Mouse (Mus musculus) olfactory bulb, adult 2 months (tissue): ENCODE measurements around the gene Sgms1. TPM values are rescaled to one million over a fixed set of nuclear protein-coding genes. Genes with fewer than 3 reads are reported as not detected.

Experiments
- H3K27ac ChIP-seq: fragments of 200-500 bp; 2 replicates; pipeline ENCODE4 v1.5.1; 2012; ENCODE audit warnings: low read depth, low read length; ENCODE audit not compliant: insufficient read depth
- H3K4me1 ChIP-seq: fragments of 200-500 bp; 2 replicates; pipeline ENCODE4 v1.6.1; 2012; ENCODE audit warnings: low read length; ENCODE audit not compliant: control insufficient read depth, insufficient read depth
- H3K4me3 ChIP-seq: fragments of 200-500 bp; 2 replicates; pipeline ENCODE4 v1.5.1; 2012; ENCODE audit warnings: mild to moderate bottlenecking, low read depth, low read length, moderate library complexity; ENCODE audit not compliant: insufficient read depth
- CTCF ChIP-seq: fragments of 200-500 bp; IDR thresholded peaks from 2 replicates; pipeline ENCODE4 v1.5.1; 2012; ENCODE audit warnings: low read depth, mild to moderate bottlenecking, low read length, moderate library complexity; ENCODE audit not compliant: insufficient read depth
- POLR2A ChIP-seq: fragments of 200-500 bp; IDR thresholded peaks from 2 replicates; pipeline ENCODE4 v1.6.1; 2012; ENCODE audit warnings: mild to moderate bottlenecking, low read depth, low read length, moderate library complexity; ENCODE audit not compliant: insufficient read depth
- WGBS: fragments of 180-500 bp; shearing (Covaris S2); methylation state at CpG from one replicate; pipeline ENCODE4 v1.1.7; 2018; 5-methylcytosine and 5-hydroxymethylcytosine counted together
- polyA plus RNA-seq: library from polyadenylated mRNA; stranded (reverse); fragments of >200 nt; gene quantifications from 2 replicates; pipeline ENCODE4 v1.2.4, GENCODE M21; 2012; ENCODE audit warnings: low replicate concordance; ENCODE audit not compliant: missing spikeins, insufficient read depth, insufficient read length

Sgms1 gene
- polyA plus RNA-seq, 1 experiment, result not detected

GRCm38 (mm10) chr19:32386556-32387402 is 2.7 kb downstream of the Sgms1 start:
- H3K4me3 ChIP-seq, result peak overlapping the region; percentile 78
- TF ChIP-seq CTCF, result no peak
- no peak for TF ChIP-seq POLR2A
- peaks cover 16% of the 10 kb centered on the region for H3K4me1 ChIP-seq
- 35% methylated on average over 19 of the region's 19 CpGs for WGBS
- no peak overlapping the region for H3K27ac ChIP-seq

- H3K4me1 ChIP-seq, result peaks cover 16% of the 10 kb centered on the region
- no peak overlapping the region for H3K4me3 ChIP-seq
- 96% methylated on average over 8 of the region's 8 CpGs for WGBS
- no peak overlapping the region for H3K27ac ChIP-seq
- TF ChIP-seq POLR2A (no peak), CTCF (no peak)
Measured at GRCm38 (mm10) chr19:32383738-32384137, 5.8 kb downstream of the Sgms1 start.

- H3K27ac ChIP-seq, result no peak overlapping the region
- no peak overlapping the region for H3K4me3 ChIP-seq
- H3K4me1 ChIP-seq, result peaks cover 15% of the 10 kb centered on the region
- WGBS, result 71% methylated on average over 3 of the region's 3 CpGs
- TF ChIP-seq CTCF (no peak), POLR2A (no peak)
Measured at GRCm38 (mm10) chr19:32381511-32381961, 8.0 kb downstream of the Sgms1 start.

GRCm38 (mm10) chr19:32380748-32381147 is 8.8 kb downstream of the Sgms1 start:
- no peak for TF ChIP-seq POLR2A
- TF ChIP-seq CTCF, result no peak
- Histone ChIP-seq H3K27ac (no peak overlapping the region), H3K4me3 (no peak overlapping the region), H3K4me1 (peaks cover 13% of the 10 kb centered on the region)
- 97% methylated on average over 11 of the region's 11 CpGs for WGBS

GRCm38 (mm10) chr19:32379239-32379920 is 10.1 kb downstream of the Sgms1 start:
- Histone ChIP-seq H3K27ac (no peak overlapping the region), H3K4me3 (no peak overlapping the region), H3K4me1 (peaks cover 13% of the 10 kb centered on the region)
- no peak for TF ChIP-seq CTCF
- no peak for TF ChIP-seq POLR2A
- 83% methylated on average over 6 of the region's 6 CpGs for WGBS

GRCm38 (mm10) chr19:32378581-32378980 is 10.9 kb downstream of the Sgms1 start:
- Histone ChIP-seq H3K4me1 (peaks cover 13% of the 10 kb centered on the region), H3K4me3 (no peak overlapping the region), H3K27ac (no peak overlapping the region)
- no peak for TF ChIP-seq POLR2A
- TF ChIP-seq CTCF, result no peak
- WGBS, result 86% methylated on average over 3 of the region's 3 CpGs

- TF ChIP-seq CTCF, result no peak
- TF ChIP-seq POLR2A, result no peak
- 59% methylated on average over 7 of the region's 7 CpGs for WGBS
- H3K4me1 ChIP-seq, result peaks cover 13% of the 10 kb centered on the region
- H3K4me3 ChIP-seq, result no peak overlapping the region
- H3K27ac ChIP-seq, result no peak overlapping the region
Measured at GRCm38 (mm10) chr19:32377701-32378325, 11.7 kb downstream of the Sgms1 start.

GRCm38 (mm10) chr19:32376886-32377535 is 12.5 kb downstream of the Sgms1 start:
- Histone ChIP-seq H3K4me3 (no peak overlapping the region), H3K4me1 (peaks cover 13% of the 10 kb centered on the region), H3K27ac (no peak overlapping the region)
- 68% methylated on average over 7 of the region's 7 CpGs for WGBS
- TF ChIP-seq POLR2A (no peak), CTCF (no peak)
